Mouse (Mus musculus): ENCODE measurements around the gene Emc7.
"Not testable (repeated sequence)": the region's sequence is repeated elsewhere in the genome, so short reads cannot be mapped to it uniquely, and the experiment has no call there.

GRCm38 (mm10) chr2:112452513-112452912 lies 2.3 kb upstream of the Emc7 start:
- not testable (repeated sequence) for TF ChIP-seq CTCF (IDR thresholded peaks at IDR 0.05); POLR2A (IDR thresholded peaks at IDR 0.05; ENCODE audit: insufficient read depth, low read depth, low read length)

All from heart, adult 2 months (tissue).